Mouse (Mus musculus): ENCODE data around the gene Hsf2bp.

The Hsf2bp gene

GRCm38 (mm10) chr17:31983491-31983890 is 52.7 kb downstream of the Hsf2bp start:
- DNase-seq (ENCODE audit: low spot score in 2 of 2): no peak

- DNase-seq (ENCODE audit: low spot score in 2 of 2): no peak
Measured at GRCm38 (mm10) chr17:31982326-31983190, 53.6 kb downstream of the Hsf2bp start.

GRCm38 (mm10) chr17:31979888-31980287 is 56.3 kb downstream of the Hsf2bp start:
- DNase-seq (ENCODE audit: low spot score in 2 of 2): no peak

GRCm38 (mm10) chr17:31977131-31977530 is 59.0 kb downstream of the Hsf2bp start:
- DNase-seq (ENCODE audit: low spot score in 2 of 2): no peak

- DNase-seq (ENCODE audit: low spot score in 2 of 2): no peak
Measured at GRCm38 (mm10) chr17:31976501-31976900, 59.6 kb downstream of the Hsf2bp start.

- DNase-seq (ENCODE audit: low spot score in 2 of 2): no peak
Measured at GRCm38 (mm10) chr17:31974694-31975093, 61.5 kb downstream of the Hsf2bp start.

- DNase-seq (ENCODE audit: low spot score in 2 of 2): no peak
Measured at GRCm38 (mm10) chr17:31973664-31974230, 62.4 kb downstream of the Hsf2bp start.

GRCm38 (mm10) chr17:31970890-31971289 is 65.3 kb downstream of the Hsf2bp start:
- DNase-seq (ENCODE audit: low spot score in 2 of 2): no peak

- DNase-seq (ENCODE audit: low spot score in 2 of 2): no peak
Measured at GRCm38 (mm10) chr17:31968801-31969200, 67.3 kb downstream of the Hsf2bp start.

- DNase-seq (ENCODE audit: low spot score in 2 of 2): no peak
Measured at GRCm38 (mm10) chr17:31967311-31967710, 68.8 kb downstream of the Hsf2bp start.

- DNase-seq (ENCODE audit: low spot score in 2 of 2): no peak
Measured at GRCm38 (mm10) chr17:31966566-31966965, 69.6 kb downstream of the Hsf2bp start.

- no peak for DNase-seq (ENCODE audit: low spot score in 2 of 2)
Measured at GRCm38 (mm10) chr17:31965623-31966022, 70.5 kb downstream of the Hsf2bp start.

GRCm38 (mm10) chr17:31962930-31963329 is 73.2 kb downstream of the Hsf2bp start:
- no peak for DNase-seq (ENCODE audit: low spot score in 2 of 2)

- DNase-seq (ENCODE audit: low spot score in 2 of 2): no peak
Measured at GRCm38 (mm10) chr17:31962281-31962680, 73.9 kb downstream of the Hsf2bp start.

GRCm38 (mm10) chr17:31954551-31955140 is 81.5 kb downstream of the Hsf2bp start:
- DNase-seq (ENCODE audit: low spot score in 2 of 2): no peak

- no peak for DNase-seq (ENCODE audit: low spot score in 2 of 2)
Measured at GRCm38 (mm10) chr17:31949076-31949475, 87.1 kb downstream of the Hsf2bp start.

- DNase-seq (ENCODE audit: low spot score in 2 of 2): no peak
Measured at GRCm38 (mm10) chr17:31946436-31946835, 89.7 kb downstream of the Hsf2bp start.

GRCm38 (mm10) chr17:31943881-31944539 is 92.1 kb downstream of the Hsf2bp start:
- no peak for DNase-seq (ENCODE audit: low spot score in 2 of 2)

- DNase-seq (ENCODE audit: low spot score in 2 of 2): no peak
Measured at GRCm38 (mm10) chr17:31941616-31942015, 94.5 kb downstream of the Hsf2bp start.

- no peak for DNase-seq (ENCODE audit: low spot score in 2 of 2)
Measured at GRCm38 (mm10) chr17:31940607-31941006, 95.5 kb downstream of the Hsf2bp start.

- DNase-seq (ENCODE audit: low spot score in 2 of 2): no peak
Measured at GRCm38 (mm10) chr17:31939292-31940060, 96.7 kb downstream of the Hsf2bp start.

Measured in frontal cortex, postnatal 25 days (tissue).